Mouse (Mus musculus) G1E (cell line): ENCODE measurements around the gene Cutal.

Experiments
- CTCF ChIP-seq: IDR thresholded peaks from 2 replicates; pipeline ENCODE4 v1.5.1; 2012; ENCODE audit warnings: low read depth, low read length, inconsistent platforms, mixed read lengths
- GATA1 ChIP-seq: IDR thresholded peaks from 2 replicates; pipeline ENCODE4 v1.6.1; 2012; ENCODE audit warnings: borderline replicate concordance, low read length, inconsistent platforms, mixed read lengths
- GATA2 ChIP-seq: IDR thresholded peaks from 2 replicates; pipeline ENCODE4 v1.6.1; 2012; ENCODE audit warnings: low read depth, low read length, inconsistent platforms, borderline replicate concordance
- POLR2AphosphoS5 ChIP-seq: IDR thresholded peaks from 2 replicates; pipeline ENCODE4 v1.6.1; 2012; ENCODE audit warnings: low read depth, low read length, inconsistent platforms; ENCODE audit not compliant: insufficient replicate concordance
- TAL1 ChIP-seq: conservative IDR thresholded peaks from 2 replicates; pipeline ENCODE4 v1.6.1; 2012; ENCODE audit warnings: low read depth, low read length, inconsistent platforms, mixed read lengths

DNA sequence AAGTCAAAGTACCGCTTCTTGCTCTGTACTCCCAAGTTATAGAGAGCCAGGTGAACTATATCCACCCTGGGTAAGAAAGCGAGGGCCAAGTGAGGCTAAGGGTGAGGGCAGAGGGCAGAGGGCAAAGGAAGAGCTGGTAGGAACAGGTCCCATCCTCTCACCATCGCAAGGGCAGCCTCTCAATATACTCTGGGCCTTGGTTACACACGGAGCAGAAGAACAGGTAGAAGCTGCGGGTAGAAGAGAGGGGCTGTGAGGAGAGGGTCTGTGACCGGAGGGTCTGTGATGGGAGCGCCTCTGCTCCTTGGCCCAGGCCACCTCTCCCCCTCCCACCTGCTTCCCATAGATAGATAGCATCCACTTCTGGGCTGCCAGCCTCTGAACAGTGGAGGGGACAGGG, 29.0 kb downstream of the Cutal start:
- no peak for TF ChIP-seq CTCF
- no peak for TF ChIP-seq GATA2
- no peak for TF ChIP-seq GATA1
- no peak for TF ChIP-seq TAL1
- TF ChIP-seq POLR2AphosphoS5 = no peak
